Mouse (Mus musculus) small intestine, adult 2 months (tissue): ENCODE results near the gene Zfp687. TPM values are rescaled to one million over a fixed set of nuclear protein-coding genes. Genes with fewer than 3 reads are reported as not detected.

Experiments
- H3K27ac ChIP-seq: fragments of 200-500 bp; 2 replicates; pipeline ENCODE4 v1.5.1; 2012; ENCODE audit warnings: low read depth, low read length, control low read depth, inconsistent platforms; ENCODE audit not compliant: insufficient read depth
- H3K27me3 ChIP-seq: fragments of 200-500 bp; 2 replicates; pipeline ENCODE4 v1.6.1; 2012; ENCODE audit warnings: mild to moderate bottlenecking, moderate library complexity, low read length, inconsistent platforms; ENCODE audit not compliant: control insufficient read depth, insufficient read depth
- H3K36me3 ChIP-seq: fragments of 200-500 bp; 2 replicates; pipeline ENCODE4 v1.6.1; 2012; ENCODE audit warnings: mild to moderate bottlenecking, low read length, control low read depth, inconsistent platforms; ENCODE audit not compliant: control insufficient read depth, insufficient read depth
- H3K4me1 ChIP-seq: fragments of 200-500 bp; 2 replicates; pipeline ENCODE4 v1.6.1; 2012; ENCODE audit warnings: low read length, inconsistent platforms, mixed read lengths; ENCODE audit not compliant: control insufficient read depth, insufficient read depth, insufficient read length
- H3K4me3 ChIP-seq: fragments of 200-500 bp; 2 replicates; pipeline ENCODE4 v1.5.1; 2012; ENCODE audit warnings: low read depth, mild to moderate bottlenecking, control low read depth, inconsistent platforms, low read length, moderate library complexity
- CTCF ChIP-seq: fragments of 200-500 bp; IDR thresholded peaks from 2 replicates; pipeline ENCODE4 v1.5.1; 2012; ENCODE audit warnings: low read depth, mild to moderate bottlenecking, control low read depth, inconsistent platforms, low read length, moderate library complexity, mixed read lengths; ENCODE audit not compliant: insufficient replicate concordance, insufficient read length; ENCODE audit errors: extremely low read depth
- POLR2A ChIP-seq: fragments of 200-500 bp; IDR thresholded peaks from 2 replicates; pipeline ENCODE4 v1.6.1; 2012; ENCODE audit warnings: low read depth, mild to moderate bottlenecking, control low read depth, inconsistent platforms, low read length, moderate library complexity
- WGBS: fragments of 180-500 bp; shearing (Covaris S2); methylation state at CpG from one replicate; pipeline ENCODE4 v1.1.7; 2018; 5-methylcytosine and 5-hydroxymethylcytosine counted together
- polyA plus RNA-seq: library from polyadenylated mRNA; depleted of rRNA; stranded (reverse); fragments of >200 nt; gene quantifications from 2 replicates; pipeline ENCODE4 v1.2.3, GENCODE M21; 2012

The Zfp687 gene
- polyA plus RNA-seq, 1 experiment = 17.1 TPM

- peaks cover 9% of the 10 kb centered on the region for H3K36me3 ChIP-seq
- peak overlapping the region; percentile 97 for H3K27ac ChIP-seq
- H3K4me1 ChIP-seq = 0 out of 2 replicates have a peak, but pooled peaks cover 2% of the 10 kb centered on the region
- TF ChIP-seq POLR2A = no peak
- no peak for TF ChIP-seq CTCF
- H3K27me3 ChIP-seq = no peaks in the 10 kb centered on the region
- 2% methylated on average over 21 of the region's 21 CpGs for WGBS
- H3K4me3 ChIP-seq = peak overlapping the region; percentile 78
Observed at GRCm38 (mm10) chr3:95016532-95017056, 1.3 kb upstream of the Zfp687 start.

GRCm38 (mm10) chr3:95015891-95016531, 763 bp upstream of the Zfp687 start:
- TF ChIP-seq POLR2A (no peak), CTCF (no peak)
- Histone ChIP-seq H3K4me3 (peak overlapping the region; percentile 78), H3K27me3 (no peaks in the 10 kb centered on the region), H3K4me1 (0 out of 2 replicates have a peak, but pooled peaks cover 2% of the 10 kb centered on the region), H3K27ac (peak overlapping the region; percentile 97), H3K36me3 (peaks cover 13% of the 10 kb centered on the region)
- WGBS = under 1% methylated on average over 40 of the region's 40 CpGs

- TF ChIP-seq CTCF (no peak), POLR2A (no peak)
- Histone ChIP-seq H3K27ac (peak overlapping the region; percentile 19; the same call in 1 of the 2 replicates), H3K27me3 (no peaks in the 10 kb centered on the region), H3K4me1 (0 out of 2 replicates have a peak, but pooled peaks cover 2% of the 10 kb centered on the region), H3K4me3 (peak overlapping the region; percentile 83), H3K36me3 (peaks cover 24% of the 10 kb centered on the region)
- 1% methylated on average over 44 of the region's 44 CpGs for WGBS
Observed at GRCm38 (mm10) chr3:95014428-95015151, 658 bp downstream of the Zfp687 start.

- H3K36me3 ChIP-seq = peaks cover 31% of the 10 kb centered on the region
- H3K27me3 ChIP-seq = no peaks in the 10 kb centered on the region
- 18% methylated on average over 13 of the region's 13 CpGs for WGBS
- TF ChIP-seq CTCF (0 out of 2 replicates have a peak, but pooled peaks have one; percentile 4), POLR2A (no peak)
- H3K4me1 ChIP-seq = 0 out of 2 replicates have a peak, but pooled peaks cover 2% of the 10 kb centered on the region
- H3K27ac ChIP-seq = no peak overlapping the region
- peak overlapping the region; percentile 83 for H3K4me3 ChIP-seq
Observed at GRCm38 (mm10) chr3:95013699-95014427, 1.4 kb downstream of the Zfp687 start.

GRCm38 (mm10) chr3:95012982-95013381, 2.3 kb downstream of the Zfp687 start:
- TF ChIP-seq CTCF (no peak), POLR2A (no peak)
- H3K4me3 ChIP-seq = no peak overlapping the region
- no peak overlapping the region for H3K27ac ChIP-seq
- peaks cover 35% of the 10 kb centered on the region for H3K36me3 ChIP-seq
- 0 out of 2 replicates have a peak, but pooled peaks cover 2% of the 10 kb centered on the region for H3K4me1 ChIP-seq
- WGBS = 84% methylated on average over 3 of the region's 3 CpGs
- no peaks in the 10 kb centered on the region for H3K27me3 ChIP-seq

- Histone ChIP-seq H3K27ac (no peak overlapping the region), H3K4me3 (no peak overlapping the region), H3K4me1 (0 out of 2 replicates have a peak, but pooled peaks cover 2% of the 10 kb centered on the region), H3K36me3 (peaks cover 56% of the 10 kb centered on the region), H3K27me3 (no peaks in the 10 kb centered on the region)
- TF ChIP-seq CTCF (no peak), POLR2A (no peak)
- WGBS = 84% methylated on average over 7 of the region's 7 CpGs
Observed at GRCm38 (mm10) chr3:95010396-95010795, 4.9 kb downstream of the Zfp687 start.

- no peaks in the 10 kb centered on the region for H3K4me1 ChIP-seq
- H3K4me3 ChIP-seq = no peak overlapping the region
- 88% methylated on average over 9 of the region's 9 CpGs for WGBS
- no peaks in the 10 kb centered on the region for H3K27me3 ChIP-seq
- H3K27ac ChIP-seq = no peak overlapping the region
- H3K36me3 ChIP-seq = peaks cover 76% of the 10 kb centered on the region
- no peak for TF ChIP-seq CTCF
- no peak for TF ChIP-seq POLR2A
Observed at GRCm38 (mm10) chr3:95007706-95008105, 7.5 kb downstream of the Zfp687 start.
